Mouse (Mus musculus) cerebral cortex, adult 2 months (tissue): Measurements from ENCODE around the gene Gm1979.

Experiments used
- WGBS: fragments of 180-500 bp; shearing (Covaris S2); methylation state at CpG from one replicate; pipeline ENCODE4 v1.1.7; 2018; 5-methylcytosine and 5-hydroxymethylcytosine counted together

Gm1979 gene

GRCm38 (mm10) chr5:26004698-26005097, at the start of gene Gm1979:
TSS of gene Gm1979 (minus strand) at chr5:26004798.
- 95% methylated on average over 1 of the region's 2 CpGs for WGBS

- WGBS, result 72% methylated on average over 2 of the region's 2 CpGs
These were observed 34.9 kb upstream of the Gm1979 start, which contains the start of gene Speer4a for GRCm38 (mm10) chr5:26039458-26039857. TSS of gene Speer4a (minus strand) at chr5:26039558.

- no CpG with 5 or more reads among the region's 3 CpGs for WGBS
These were observed 18.2 kb upstream of the Gm1979 start, which contains the start of gene Gm5862 for GRCm38 (mm10) chr5:26022816-26023215. TSS of gene Gm5862 (minus strand) at chr5:26022916.

- WGBS, result 56% methylated on average over 7 of the region's 7 CpGs
These were observed 3.1 kb upstream of the Gm1979 start for GRCm38 (mm10) chr5:26007697-26008096.

GRCm38 (mm10) chr5:26006937-26007695, 2.5 kb upstream of the Gm1979 start:
- 21% methylated on average over 45 of the region's 45 CpGs for WGBS

GRCm38 (mm10) chr5:25988550-25988949, 16.0 kb downstream of the Gm1979 start, which contains the start of gene Gm21698:
TSS of gene Gm21698 (minus strand) at chr5:25988650.
- no CpG with 5 or more reads among the region's 3 CpGs for WGBS

- no CpG with 5 or more reads among the region's 2 CpGs for WGBS
These were observed 32.0 kb downstream of the Gm1979 start, which contains the start of gene Gm21680 for GRCm38 (mm10) chr5:25972563-25972962. TSS of gene Gm21680 (minus strand) at chr5:25972663.

GRCm38 (mm10) chr5:25957050-25957449, 47.5 kb downstream of the Gm1979 start:
- WGBS, result 63% methylated on average over 17 of the region's 17 CpGs

GRCm38 (mm10) chr5:25956611-25957010, 48.0 kb downstream of the Gm1979 start:
- 43% methylated on average over 32 of the region's 32 CpGs for WGBS

GRCm38 (mm10) chr5:25954317-25954716, 50.3 kb downstream of the Gm1979 start, which contains the start of gene Gm21671:
TSS of gene Gm21671 (minus strand) at chr5:25954417.
- WGBS, result 72% methylated on average over 2 of the region's 2 CpGs
